Mouse (Mus musculus) olfactory bulb, adult 2 months (tissue): ENCODE data around the gene Zmynd8.

Experiments used
- CTCF ChIP-seq: fragments of 200-500 bp; IDR thresholded peaks from 2 replicates; pipeline ENCODE4 v1.5.1; 2012; ENCODE audit warnings: low read depth, mild to moderate bottlenecking, low read length, moderate library complexity; ENCODE audit not compliant: insufficient read depth
- POLR2A ChIP-seq: fragments of 200-500 bp; IDR thresholded peaks from 2 replicates; pipeline ENCODE4 v1.6.1; 2012; ENCODE audit warnings: mild to moderate bottlenecking, low read depth, low read length, moderate library complexity; ENCODE audit not compliant: insufficient read depth

- TF ChIP-seq POLR2A (no peak), CTCF (no peak)
Measured at GRCm38 (mm10) chr2:165788796-165789195, 110.0 kb downstream of the Zmynd8 start.
